Mouse (Mus musculus): ENCODE measurements around the gene Zbtb45.

Gene Zbtb45

DNA sequence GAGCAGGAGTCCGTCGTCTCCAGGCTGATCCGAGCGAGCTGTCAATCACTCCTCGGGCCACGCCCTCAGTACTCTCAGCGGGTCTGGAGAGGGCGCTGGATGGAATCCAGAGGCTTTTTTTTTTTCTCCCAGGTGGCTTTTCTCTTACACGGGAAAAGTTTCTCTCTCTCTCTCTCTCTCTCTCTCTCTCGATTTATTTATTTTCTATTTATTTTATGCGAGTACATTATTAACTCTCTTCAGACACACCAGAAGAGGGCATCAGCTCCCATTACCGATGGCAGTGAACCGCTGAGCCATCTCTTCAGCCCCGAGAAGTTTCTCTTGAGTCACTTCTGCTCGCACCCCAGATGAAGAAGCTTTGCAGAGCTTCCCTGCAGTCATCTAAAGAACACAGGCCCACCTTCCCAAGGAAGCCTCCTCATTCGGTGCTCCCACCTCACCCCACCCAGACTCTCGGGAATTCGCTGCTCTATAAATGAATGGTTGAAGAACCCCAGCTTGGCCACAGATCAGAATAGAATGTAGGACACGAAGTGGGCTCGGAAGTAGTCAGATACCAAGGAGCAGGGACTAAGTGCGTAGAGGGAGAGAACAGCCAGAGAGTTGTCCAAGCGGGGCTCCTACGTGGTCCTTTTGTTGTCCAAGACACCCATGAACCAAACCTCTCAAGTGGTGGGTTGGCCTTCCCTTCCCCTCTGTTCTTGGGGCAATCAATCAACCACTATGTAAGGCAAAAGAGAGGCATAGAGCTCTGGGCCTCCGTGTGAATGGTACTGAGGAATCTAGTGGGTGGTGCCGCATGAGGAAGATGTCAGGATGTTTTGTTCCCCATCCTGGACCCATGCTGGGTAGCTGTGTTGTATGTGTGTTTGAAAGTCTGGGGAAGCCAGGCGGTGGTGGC, at the start of gene Zbtb45:
Zbtb45 (minus strand) TSS at position 30 of the 904 bp plus-strand sequence.
- no peak for DNase-seq (ENCODE audit: low read depth)

DNA sequence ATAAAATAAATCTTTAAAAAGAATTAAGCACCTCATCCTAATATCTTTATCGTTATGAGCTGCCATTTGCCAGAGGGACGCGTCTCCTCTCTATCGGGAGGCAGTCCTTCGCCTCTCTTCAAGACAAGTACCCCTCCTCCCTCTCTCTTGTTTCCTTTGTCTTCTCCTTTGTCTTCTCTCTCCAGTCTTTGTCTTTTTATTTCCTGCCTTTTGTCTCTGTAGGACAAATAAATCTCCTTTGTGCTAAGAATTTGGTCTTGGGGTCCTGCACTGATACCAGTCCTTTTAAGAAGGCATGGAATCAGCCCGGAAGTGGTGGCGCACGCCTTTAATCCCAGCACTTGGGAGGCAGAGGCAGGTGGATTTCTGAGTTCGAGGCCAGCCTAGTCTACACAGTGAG, 49.7 kb upstream of the Zbtb45 start:
- DNase-seq (ENCODE audit: low read depth), result no peak

DNA sequence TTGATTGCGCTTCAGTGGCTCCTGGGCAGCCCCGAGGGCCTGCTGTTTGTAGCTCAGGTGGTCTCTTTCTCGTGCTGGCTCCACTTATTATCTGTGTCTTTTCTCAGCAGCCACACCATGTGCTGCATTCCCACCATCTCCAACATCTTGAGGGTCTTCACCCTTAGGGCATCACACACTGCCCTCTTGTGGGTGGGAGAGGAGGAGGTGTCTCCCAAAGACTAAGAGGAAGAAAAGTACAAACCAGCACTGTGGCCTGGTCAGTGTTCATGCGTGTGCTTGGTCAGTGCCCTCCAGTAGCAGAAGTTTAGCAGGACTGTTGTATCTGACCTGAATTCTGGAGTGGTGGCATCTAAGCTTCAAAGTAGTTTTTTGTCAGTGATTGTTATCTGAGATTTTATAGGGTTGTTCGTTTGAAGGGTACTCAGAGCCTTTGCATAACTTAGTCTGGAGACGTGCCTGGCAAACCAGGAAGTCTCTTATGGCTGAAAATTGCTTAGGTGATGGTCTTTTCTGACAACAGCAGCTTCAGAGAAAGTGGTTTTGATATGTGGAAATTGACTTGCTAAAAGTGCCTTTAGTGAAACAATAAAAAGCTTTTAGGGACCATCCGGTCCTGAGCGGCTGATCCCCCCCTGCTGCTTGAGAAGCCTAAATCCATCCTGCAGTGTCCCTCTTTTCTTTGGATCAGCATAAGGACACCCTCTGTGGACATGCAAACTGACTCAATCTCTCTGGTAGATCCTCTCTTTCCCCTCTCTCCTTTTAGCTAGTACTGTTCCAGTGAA, 47.3 kb upstream of the Zbtb45 start:
- DNase-seq (ENCODE audit: low read depth), result no peak

GRCm38 (mm10) chr7:13054287-13055010, 44.6 kb upstream of the Zbtb45 start, which contains the start of gene Mzf1:
Gene Mzf1, minus strand, starts transcription at chr7:13054764.
- peak; percentile 97 for DNase-seq (ENCODE audit: low read depth)

GRCm38 (mm10) chr7:13053961-13054286, 44.1 kb upstream of the Zbtb45 start:
- DNase-seq (ENCODE audit: low read depth), result no peak

DNA sequence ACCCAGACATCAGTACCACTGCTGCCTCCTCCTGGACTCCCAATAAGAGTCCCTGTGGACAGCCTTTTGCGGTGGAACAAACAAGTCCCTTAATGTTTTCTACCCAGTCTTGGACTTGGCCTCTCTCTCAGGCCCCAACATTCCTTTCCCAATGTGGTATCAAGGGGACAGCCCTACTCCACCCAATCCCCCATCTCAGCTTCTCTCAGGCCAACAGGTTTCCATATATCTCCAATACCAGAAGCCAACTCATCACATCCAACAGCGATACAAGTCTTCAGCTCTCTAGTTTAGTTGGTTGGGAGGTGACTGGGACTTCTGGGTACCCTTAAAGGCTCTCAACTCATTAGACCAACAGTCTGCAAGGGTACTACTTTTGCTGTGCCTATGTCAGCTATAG, 43.7 kb upstream of the Zbtb45 start:
- DNase-seq (ENCODE audit: low read depth), result no peak

DNA sequence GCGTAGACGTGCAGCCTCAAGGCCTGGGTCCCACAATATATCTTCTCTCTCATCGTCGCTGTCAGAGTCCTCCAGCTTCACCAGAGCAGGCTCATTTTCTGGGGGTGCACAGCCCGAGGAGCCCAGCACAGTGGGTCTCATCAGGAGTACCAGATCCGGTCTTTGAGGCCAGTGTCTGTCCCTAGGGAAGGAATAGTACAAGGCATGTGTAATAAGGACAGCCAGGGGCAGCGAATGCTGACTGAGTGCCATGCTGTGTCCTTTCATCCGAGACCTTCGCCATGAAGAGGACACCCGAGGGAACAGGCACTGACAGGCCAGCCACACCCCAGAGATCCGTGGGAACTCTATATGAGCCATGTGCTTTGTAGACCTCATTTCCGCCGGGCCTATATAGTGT, 43.2 kb upstream of the Zbtb45 start:
- DNase-seq (ENCODE audit: low read depth), result no peak

- peak; percentile 86 for DNase-seq (ENCODE audit: low read depth)
Observed at GRCm38 (mm10) chr7:13046084-13046483, 36.2 kb upstream of the Zbtb45 start.

DNA sequence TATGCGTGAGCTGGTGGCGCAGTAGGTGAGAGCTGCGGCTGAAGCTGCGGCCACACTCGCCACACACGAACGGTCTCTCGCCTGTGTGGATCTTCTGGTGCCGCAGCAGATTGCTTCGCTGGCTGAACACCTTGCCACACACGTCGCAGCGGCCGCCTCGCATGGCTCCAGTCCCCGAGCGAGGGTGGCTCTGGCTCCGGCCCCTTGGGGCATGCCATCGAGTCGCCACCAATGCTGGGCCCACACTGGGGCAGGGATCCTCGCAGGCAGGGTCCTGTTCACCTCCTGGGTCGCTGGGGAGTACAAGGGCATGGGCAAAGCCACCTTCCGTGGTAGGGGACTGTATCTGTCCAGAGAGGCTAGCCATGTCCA, 34.4 kb upstream of the Zbtb45 start:
- DNase-seq (ENCODE audit: low read depth), result no peak

DNA sequence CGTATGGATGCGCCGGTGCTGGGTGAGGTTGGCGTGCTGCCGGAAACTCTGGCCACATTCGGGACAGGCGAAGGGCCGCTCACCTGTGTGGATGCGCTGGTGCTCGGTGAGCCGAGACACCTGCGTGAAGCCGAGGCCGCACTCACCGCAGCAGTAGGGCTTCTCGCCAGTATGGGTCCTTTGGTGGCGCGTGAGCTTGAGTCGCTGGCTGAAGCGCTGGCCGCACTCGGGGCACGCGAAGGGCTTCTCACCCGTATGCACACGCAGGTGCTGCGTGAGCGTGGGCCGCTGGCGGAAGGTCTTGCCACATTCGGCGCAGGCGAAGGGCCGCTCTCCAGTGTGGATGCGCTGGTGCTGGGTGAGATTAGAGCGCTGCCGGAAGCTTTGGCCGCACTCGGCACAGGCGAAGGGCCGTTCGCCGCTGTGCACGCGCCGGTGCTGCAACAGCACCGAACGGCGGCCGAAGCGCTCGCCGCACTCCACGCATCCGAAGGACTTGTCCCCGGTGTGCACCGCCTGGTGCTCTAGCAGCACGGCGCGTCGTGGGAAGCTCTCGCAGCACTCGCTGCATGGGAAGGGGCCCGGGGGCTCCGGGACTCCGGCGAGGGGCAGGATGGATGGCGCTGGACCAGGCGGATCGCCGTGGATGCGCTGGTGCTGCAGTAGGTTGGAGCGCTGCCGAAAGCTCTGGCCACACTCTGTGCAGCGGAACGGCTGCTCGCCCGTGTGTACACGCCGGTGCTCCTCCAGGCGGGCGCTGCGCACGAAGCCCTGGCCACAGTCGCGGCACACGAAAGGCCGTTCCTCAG, 33.8 kb upstream of the Zbtb45 start:
- no peak for DNase-seq (ENCODE audit: low read depth)

DNA sequence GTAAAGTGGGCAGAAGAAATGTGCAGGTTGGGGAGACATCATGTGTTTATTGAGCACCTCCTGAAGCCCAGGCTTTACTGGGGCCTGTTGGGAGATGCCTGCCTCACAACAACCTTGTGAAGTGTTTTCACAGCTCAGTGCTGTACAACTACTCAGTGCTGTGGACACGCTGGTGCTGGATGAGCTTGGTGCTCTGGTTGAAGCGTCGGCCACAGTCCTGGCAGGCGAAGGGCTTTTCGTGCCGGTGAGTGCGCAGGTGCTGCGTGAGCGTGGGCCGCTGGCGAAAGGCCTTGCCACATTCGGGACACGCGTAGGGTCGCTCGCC, 33.2 kb upstream of the Zbtb45 start:
- no peak for DNase-seq (ENCODE audit: low read depth)

DNA sequence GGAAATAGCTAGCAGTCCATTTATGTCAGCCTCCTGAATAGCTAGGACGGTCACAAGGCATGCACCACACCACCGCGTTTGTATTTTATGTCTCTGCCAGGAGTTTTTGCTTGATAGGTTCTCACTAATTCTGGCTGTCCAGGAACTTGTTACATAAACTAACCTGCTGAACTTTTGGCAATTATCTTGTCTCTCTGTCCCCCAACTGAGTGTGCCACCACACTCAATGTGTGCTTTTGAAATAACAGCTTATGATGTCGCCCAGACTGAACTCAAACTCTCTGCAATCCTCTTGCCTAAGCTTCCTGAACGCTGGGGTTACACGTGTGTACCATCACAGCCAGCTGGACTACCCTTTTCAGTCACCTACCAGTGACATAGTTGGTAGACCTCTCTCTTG, 32.7 kb upstream of the Zbtb45 start:
- DNase-seq (ENCODE audit: low read depth), result no peak

- no peak for DNase-seq (ENCODE audit: low read depth)
Observed at GRCm38 (mm10) chr7:13041256-13041655, 31.4 kb upstream of the Zbtb45 start.

- DNase-seq (ENCODE audit: low read depth), result no peak
Observed at GRCm38 (mm10) chr7:13039181-13039580, 29.3 kb upstream of the Zbtb45 start.

GRCm38 (mm10) chr7:13038621-13039169, 28.9 kb upstream of the Zbtb45 start:
- DNase-seq (ENCODE audit: low read depth), result no peak

DNA sequence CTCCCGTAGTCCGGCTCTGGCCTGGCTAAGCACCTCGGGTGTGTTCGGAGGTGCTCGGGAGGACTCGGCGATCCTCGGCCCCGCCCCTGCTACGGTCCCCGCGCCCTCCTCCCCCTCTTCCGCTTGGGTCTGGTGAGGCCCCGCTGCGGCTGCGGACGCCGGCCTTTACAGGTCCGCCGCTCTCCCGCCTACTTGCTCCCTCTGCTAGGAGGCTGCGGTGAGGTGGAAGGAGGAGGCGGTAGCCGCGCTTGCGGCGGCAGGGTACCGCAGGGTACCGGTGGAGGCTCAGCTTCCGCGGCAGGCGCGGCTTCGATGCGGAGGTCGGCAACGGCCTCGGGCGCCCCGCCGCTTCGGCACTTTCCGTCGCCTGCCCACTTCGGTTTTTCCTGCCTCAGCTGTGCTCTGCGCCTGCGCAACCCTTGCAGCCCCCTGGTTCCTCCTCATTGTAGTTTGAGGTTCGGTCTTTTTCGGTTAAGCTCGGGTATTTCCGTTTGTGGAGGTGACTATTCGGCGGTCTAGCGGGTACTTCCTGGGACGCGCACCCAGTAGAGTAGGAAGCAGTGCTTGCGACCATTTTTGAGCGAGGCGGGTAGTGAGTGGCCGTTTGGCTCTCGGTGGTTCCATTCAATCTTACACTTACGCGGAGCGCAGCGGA, 28.2 kb upstream of the Zbtb45 start, which contains the start of gene Ube2m:
Ube2m (minus strand) TSS at position 375 of the 655 bp plus-strand sequence.
- peak; percentile 100 for DNase-seq (ENCODE audit: low read depth)

DNA sequence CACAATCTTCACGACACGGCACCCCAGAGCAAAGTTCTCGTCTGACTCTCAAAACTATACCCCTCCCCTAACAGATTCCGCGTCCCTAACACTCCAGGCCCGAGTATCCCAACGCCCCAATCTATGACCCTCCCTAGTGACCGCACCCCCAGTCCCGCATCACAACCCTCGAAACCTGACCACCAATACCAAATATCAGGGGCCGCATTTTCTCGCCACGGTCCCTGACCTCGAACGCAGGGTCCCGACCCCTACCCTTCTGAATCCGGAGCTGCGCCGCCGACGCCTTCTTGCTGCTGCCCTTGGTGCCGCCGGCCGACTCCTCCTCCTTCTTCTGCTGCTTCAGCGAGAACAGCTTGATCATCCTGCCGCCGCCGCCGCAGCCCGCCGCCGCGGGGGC, 27.5 kb upstream of the Zbtb45 start:
- no peak for DNase-seq (ENCODE audit: low read depth)

DNA sequence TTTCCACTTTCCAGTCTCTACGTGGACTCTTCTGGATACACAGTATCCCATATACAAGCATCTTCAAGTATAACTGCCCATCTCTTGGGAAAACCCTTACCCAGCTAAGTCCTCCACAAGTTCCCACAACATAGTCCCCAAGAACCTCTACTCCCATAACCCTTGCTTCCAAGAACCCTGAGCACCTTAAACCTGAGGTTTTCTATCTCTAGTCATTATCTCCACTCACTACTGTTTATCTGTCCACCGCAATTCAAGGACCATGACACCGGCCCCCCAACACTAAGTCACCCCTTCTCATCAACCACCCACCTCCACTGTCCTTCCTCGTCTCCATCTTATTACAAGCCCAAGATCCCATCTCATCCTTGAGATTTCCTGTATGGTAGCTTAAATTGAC, 27.0 kb upstream of the Zbtb45 start:
- no peak for DNase-seq (ENCODE audit: low read depth)

GRCm38 (mm10) chr7:13035211-13035855, 25.5 kb upstream of the Zbtb45 start:
- DNase-seq (ENCODE audit: low read depth), result no peak

Measured in naive thymus-derived CD4-positive, alpha-beta T cell, adult 2 months (primary cell).